Mouse (Mus musculus) testis, adult 2 months (tissue): Measurements from ENCODE around the gene Ptpn23.

Experiments used
- CTCF ChIP-seq: fragments of 200-500 bp; IDR thresholded peaks from 2 replicates; pipeline ENCODE4 v1.5.1; 2012; ENCODE audit warnings: low read depth, mild to moderate bottlenecking, inconsistent platforms, low read length, moderate library complexity; ENCODE audit not compliant: control insufficient read depth, insufficient read depth, insufficient replicate concordance
- POLR2A ChIP-seq: fragments of 200-500 bp; IDR thresholded peaks from 2 replicates; pipeline ENCODE4 v1.6.1; 2012; ENCODE audit warnings: low read depth, mild to moderate bottlenecking, inconsistent platforms, low read length, moderate library complexity; ENCODE audit not compliant: control insufficient read depth

GRCm38 (mm10) chr9:110402731-110403130 is 5.3 kb downstream of the Ptpn23 start:
- TF ChIP-seq POLR2A (no peak), CTCF (no peak)
